Mouse (Mus musculus): Measurements from ENCODE around the gene Azgp1.

Azgp1 gene

GRCm38 (mm10) chr5:137981300-137981699, at the start of gene Azgp1:
Gene Azgp1 (plus strand): TSS chr5:137981520.
- WGBS: 60% methylated on average over 4 of the region's 4 CpGs

GRCm38 (mm10) chr5:137933934-137934333, 47.4 kb upstream of the Azgp1 start:
- 66% methylated on average over 2 of the region's 2 CpGs for WGBS

GRCm38 (mm10) chr5:137936486-137936885, 44.8 kb upstream of the Azgp1 start:
- 87% methylated on average over 2 of the region's 2 CpGs for WGBS

- 64% methylated on average over 4 of the region's 4 CpGs for WGBS
These were observed 44.1 kb upstream of the Azgp1 start for GRCm38 (mm10) chr5:137937238-137937637.

- 71% methylated on average over 4 of the region's 4 CpGs for WGBS
These were observed 40.4 kb upstream of the Azgp1 start for GRCm38 (mm10) chr5:137940948-137941347.

- WGBS: 69% methylated on average over 1 of the region's 1 CpGs
These were observed 38.2 kb upstream of the Azgp1 start for GRCm38 (mm10) chr5:137943133-137943532.

GRCm38 (mm10) chr5:137951218-137951617, 30.1 kb upstream of the Azgp1 start:
- 40% methylated on average over 6 of the region's 6 CpGs for WGBS

- 86% methylated on average over 3 of the region's 3 CpGs for WGBS
These were observed 24.9 kb upstream of the Azgp1 start for GRCm38 (mm10) chr5:137956404-137956803.

GRCm38 (mm10) chr5:137962945-137963344, 18.4 kb upstream of the Azgp1 start, which contains the start of gene Gjc3:
Gene Gjc3 (minus strand): TSS chr5:137963098.
- WGBS: 61% methylated on average over 8 of the region's 8 CpGs

- 74% methylated on average over 2 of the region's 2 CpGs for WGBS
These were observed 8.2 kb upstream of the Azgp1 start for GRCm38 (mm10) chr5:137973161-137973560.

GRCm38 (mm10) chr5:137973738-137974137, 7.6 kb upstream of the Azgp1 start:
- WGBS: 40% methylated on average over 3 of the region's 3 CpGs

- 59% methylated on average over 3 of the region's 3 CpGs for WGBS
These were observed 6.6 kb upstream of the Azgp1 start for GRCm38 (mm10) chr5:137974724-137975123.

GRCm38 (mm10) chr5:137975434-137975833, 5.9 kb upstream of the Azgp1 start:
- WGBS: 48% methylated on average over 1 of the region's 1 CpGs

- WGBS: 47% methylated on average over 1 of the region's 1 CpGs
These were observed 4.0 kb upstream of the Azgp1 start for GRCm38 (mm10) chr5:137977291-137977690.

- 70% methylated on average over 2 of the region's 2 CpGs for WGBS
These were observed 2.2 kb upstream of the Azgp1 start for GRCm38 (mm10) chr5:137979081-137979480.

- WGBS: 83% methylated on average over 1 of the region's 1 CpGs
These were observed 5.0 kb downstream of the Azgp1 start for GRCm38 (mm10) chr5:137986351-137986750.

GRCm38 (mm10) chr5:138009437-138009836, 28.1 kb downstream of the Azgp1 start:
- 90% methylated on average over 5 of the region's 5 CpGs for WGBS

GRCm38 (mm10) chr5:138012382-138012781, 31.1 kb downstream of the Azgp1 start:
- WGBS: 93% methylated on average over 5 of the region's 5 CpGs

- 97% methylated on average over 2 of the region's 2 CpGs for WGBS
These were observed 35.2 kb downstream of the Azgp1 start for GRCm38 (mm10) chr5:138016530-138016929.

- WGBS: 93% methylated on average over 4 of the region's 4 CpGs
These were observed 38.3 kb downstream of the Azgp1 start for GRCm38 (mm10) chr5:138019577-138019976.

- WGBS: 93% methylated on average over 3 of the region's 7 CpGs
These were observed 39.7 kb downstream of the Azgp1 start, which contains the start of the genes Smok3a and Smok3b for GRCm38 (mm10) chr5:138020961-138021479. Gene Smok3a (plus strand): TSS chr5:138021261. Gene Smok3b (plus strand): TSS chr5:138021429.
